Mouse (Mus musculus): ENCODE measurements around the gene Cdh6. TPM values are rescaled to one million over a fixed set of nuclear protein-coding genes. Genes with fewer than 3 reads are reported as not detected.

The Cdh6 gene
- polyA plus RNA-seq, 1 experiment: 0.01 TPM

GRCm38 (mm10) chr15:13165094-13165885 is 8.2 kb downstream of the Cdh6 start:
- no peak overlapping the region for H3K4me3 ChIP-seq (ENCODE audit: control insufficient read depth, insufficient read depth, low read length)
- TF ChIP-seq POLR2A (IDR thresholded peaks at IDR 0.05; ENCODE audit: control insufficient read depth, extremely low read depth, insufficient read depth, low read length, poor library complexity): no peak
- no peak for TF ChIP-seq CTCF (IDR thresholded peaks at IDR 0.05; ENCODE audit: borderline replicate concordance, control insufficient read depth, extremely low read depth, insufficient read depth, low read length, poor library complexity)
- WGBS: 74% methylated on average over 13 of the region's 13 CpGs
- no peaks in the 10 kb centered on the region for H3K36me3 ChIP-seq (ENCODE audit: control insufficient read depth, insufficient read depth, low read length)
- DNase-seq: no peak
- H3K27ac ChIP-seq (ENCODE audit: control insufficient read depth, insufficient read depth, low read length): no peak overlapping the region
- no peaks in the 10 kb centered on the region for H3K4me1 ChIP-seq (replicated peaks; ENCODE audit: control insufficient read depth, insufficient read depth, low read length)
- H3K27me3 ChIP-seq (ENCODE audit: control insufficient read depth, insufficient read depth, low read length): no peaks in the 10 kb centered on the region

- WGBS: 98% methylated on average over 5 of the region's 5 CpGs
Measured at GRCm38 (mm10) chr15:13155820-13156219, 17.7 kb downstream of the Cdh6 start.

GRCm38 (mm10) chr15:13155418-13155817 is 18.1 kb downstream of the Cdh6 start:
- H3K27me3 ChIP-seq (ENCODE audit: control insufficient read depth, insufficient read depth, low read length): no peaks in the 10 kb centered on the region
- H3K36me3 ChIP-seq (ENCODE audit: control insufficient read depth, insufficient read depth, low read length): no peaks in the 10 kb centered on the region
- no peak for DNase-seq
- 93% methylated on average over 6 of the region's 6 CpGs for WGBS
- H3K4me1 ChIP-seq (replicated peaks; ENCODE audit: control insufficient read depth, insufficient read depth, low read length): no peaks in the 10 kb centered on the region
- H3K27ac ChIP-seq (ENCODE audit: control insufficient read depth, insufficient read depth, low read length): no peak overlapping the region
- H3K4me3 ChIP-seq (ENCODE audit: control insufficient read depth, insufficient read depth, low read length): no peak overlapping the region
- TF ChIP-seq POLR2A (IDR thresholded peaks at IDR 0.05; ENCODE audit: control insufficient read depth, extremely low read depth, insufficient read depth, low read length, poor library complexity) (no peak), CTCF (IDR thresholded peaks at IDR 0.05; ENCODE audit: borderline replicate concordance, control insufficient read depth, extremely low read depth, insufficient read depth, low read length, poor library complexity) (no peak)

More at GRCm38 (mm10) chr15:13155820-13156219, 17.7 kb downstream of the Cdh6 start:
- H3K36me3 ChIP-seq (ENCODE audit: control insufficient read depth, insufficient read depth, low read length): no peaks in the 10 kb centered on the region
- TF ChIP-seq POLR2A (IDR thresholded peaks at IDR 0.05; ENCODE audit: control insufficient read depth, extremely low read depth, insufficient read depth, low read length, poor library complexity) (no peak), CTCF (IDR thresholded peaks at IDR 0.05; ENCODE audit: borderline replicate concordance, control insufficient read depth, extremely low read depth, insufficient read depth, low read length, poor library complexity) (no peak)
- H3K27ac ChIP-seq (ENCODE audit: control insufficient read depth, insufficient read depth, low read length): no peak overlapping the region
- no peak for DNase-seq
- no peaks in the 10 kb centered on the region for H3K4me1 ChIP-seq (replicated peaks; ENCODE audit: control insufficient read depth, insufficient read depth, low read length)
- no peak overlapping the region for H3K4me3 ChIP-seq (ENCODE audit: control insufficient read depth, insufficient read depth, low read length)
- H3K27me3 ChIP-seq (ENCODE audit: control insufficient read depth, insufficient read depth, low read length): no peaks in the 10 kb centered on the region

GRCm38 (mm10) chr15:13141983-13142382 is 31.5 kb downstream of the Cdh6 start:
- WGBS: 83% methylated on average over 4 of the region's 4 CpGs
- TF ChIP-seq CTCF (IDR thresholded peaks at IDR 0.05; ENCODE audit: borderline replicate concordance, control insufficient read depth, extremely low read depth, insufficient read depth, low read length, poor library complexity): no peak
- no peak for TF ChIP-seq POLR2A (IDR thresholded peaks at IDR 0.05; ENCODE audit: control insufficient read depth, extremely low read depth, insufficient read depth, low read length, poor library complexity)
- H3K27ac ChIP-seq (ENCODE audit: control insufficient read depth, insufficient read depth, low read length): no peak overlapping the region

GRCm38 (mm10) chr15:13139662-13140061 is 33.8 kb downstream of the Cdh6 start:
- 87% methylated on average over 5 of the region's 5 CpGs for WGBS
- no peak overlapping the region for H3K4me3 ChIP-seq (ENCODE audit: control insufficient read depth, insufficient read depth, low read length)
- TF ChIP-seq CTCF (IDR thresholded peaks at IDR 0.05; ENCODE audit: borderline replicate concordance, control insufficient read depth, extremely low read depth, insufficient read depth, low read length, poor library complexity) (no peak), POLR2A (IDR thresholded peaks at IDR 0.05; ENCODE audit: control insufficient read depth, extremely low read depth, insufficient read depth, low read length, poor library complexity) (no peak)
- H3K36me3 ChIP-seq (ENCODE audit: control insufficient read depth, insufficient read depth, low read length): no peaks in the 10 kb centered on the region
- DNase-seq: no peak
- H3K4me1 ChIP-seq (replicated peaks; ENCODE audit: control insufficient read depth, insufficient read depth, low read length): no peaks in the 10 kb centered on the region
- H3K27ac ChIP-seq (ENCODE audit: control insufficient read depth, insufficient read depth, low read length): no peak overlapping the region
- H3K27me3 ChIP-seq (ENCODE audit: control insufficient read depth, insufficient read depth, low read length): no peaks in the 10 kb centered on the region

More at GRCm38 (mm10) chr15:13141983-13142382, 31.5 kb downstream of the Cdh6 start:
- H3K27me3 ChIP-seq (ENCODE audit: control insufficient read depth, insufficient read depth, low read length): no peaks in the 10 kb centered on the region
- no peaks in the 10 kb centered on the region for H3K4me1 ChIP-seq (replicated peaks; ENCODE audit: control insufficient read depth, insufficient read depth, low read length)
- no peaks in the 10 kb centered on the region for H3K36me3 ChIP-seq (ENCODE audit: control insufficient read depth, insufficient read depth, low read length)
- no peak for DNase-seq
- no peak overlapping the region for H3K4me3 ChIP-seq (ENCODE audit: control insufficient read depth, insufficient read depth, low read length)

GRCm38 (mm10) chr15:13137166-13137565 is 36.3 kb downstream of the Cdh6 start:
- WGBS: 92% methylated on average over 6 of the region's 6 CpGs

More at GRCm38 (mm10) chr15:13137166-13137565, 36.3 kb downstream of the Cdh6 start:
- Histone ChIP-seq H3K36me3 (ENCODE audit: control insufficient read depth, insufficient read depth, low read length) (no peaks in the 10 kb centered on the region), H3K4me3 (ENCODE audit: control insufficient read depth, insufficient read depth, low read length) (no peak overlapping the region), H3K4me1 (replicated peaks; ENCODE audit: control insufficient read depth, insufficient read depth, low read length) (no peaks in the 10 kb centered on the region), H3K27ac (ENCODE audit: control insufficient read depth, insufficient read depth, low read length) (no peak overlapping the region), H3K27me3 (ENCODE audit: control insufficient read depth, insufficient read depth, low read length) (no peaks in the 10 kb centered on the region)
- no peak for DNase-seq
- no peak for TF ChIP-seq POLR2A (IDR thresholded peaks at IDR 0.05; ENCODE audit: control insufficient read depth, extremely low read depth, insufficient read depth, low read length, poor library complexity)
- TF ChIP-seq CTCF (IDR thresholded peaks at IDR 0.05; ENCODE audit: borderline replicate concordance, control insufficient read depth, extremely low read depth, insufficient read depth, low read length, poor library complexity): no peak
